Mouse (Mus musculus) hematopoietic stem cell, adult 5-6 weeks (primary cell): ENCODE results near the gene Polr2j. TPM values are rescaled to one million over a fixed set of nuclear protein-coding genes. Genes with fewer than 3 reads are reported as not detected.
"Not testable (repeated sequence)": the region's sequence is repeated elsewhere in the genome, so short reads cannot be mapped to it uniquely, and the experiment has no call there.

ENCODE experiments used
- ATAC-seq, 2 experiments: fragments of 125-278 bp in 1 of 2; replicated peaks in 1 of 2; 2 replicates each; pipeline ENCODE4 v1.8.0; 2016 to 2017; ENCODE audit warnings: inconsistent platforms in 2 of 2, mild to moderate bottlenecking in 2 of 2, moderate number of reproducible peaks in 2 of 2, low read depth in 1 of 2, moderate TSS enrichment in 1 of 2; ENCODE audit not compliant: low FRiP score in 2 of 2, poor library complexity in 2 of 2, severe bottlenecking in 2 of 2, insufficient read depth in 1 of 2, low TSS enrichment in 1 of 2
- total RNA-seq: library from RNA; stranded (forward); fragments of 172-1452, 232-1000 nt; gene quantifications from 2 replicates; pipeline ENCODE4 v1.2.3, GENCODE M21; 2017

Polr2j gene
- total RNA-seq, 1 experiment from 2014 or later, result 73.1 TPM

- no peak for ATAC-seq
Measured at GRCm38 (mm10) chr5:136095089-136095488, 21.3 kb upstream of the Polr2j start.

DNA sequence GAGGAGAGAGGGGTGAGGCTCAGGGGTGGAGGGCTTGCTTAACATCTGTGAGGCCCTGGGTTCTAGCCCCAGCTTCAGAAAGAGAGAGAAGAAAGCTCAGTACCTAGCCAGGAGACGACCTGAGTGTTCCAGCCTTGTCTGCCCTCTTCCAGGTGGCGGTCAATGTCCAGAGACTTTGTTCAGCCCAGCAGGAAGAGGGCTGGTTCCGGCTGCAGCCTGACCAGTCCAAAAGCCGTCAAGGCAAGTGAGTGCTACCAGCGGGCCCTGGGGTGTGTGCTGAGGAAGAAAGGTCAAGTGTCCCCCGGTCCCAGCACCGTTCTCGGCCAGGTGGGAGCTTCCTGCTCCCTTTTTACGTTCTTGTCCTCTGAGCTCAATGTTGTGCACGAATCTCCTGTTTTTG is 17.9 kb upstream of the Polr2j start:
- no peak for ATAC-seq

GRCm38 (mm10) chr5:136102099-136102820 is 14.2 kb upstream of the Polr2j start:
- peak; percentile 94 to 97 for ATAC-seq

GRCm38 (mm10) chr5:136104511-136104910 is 11.9 kb upstream of the Polr2j start:
- ATAC-seq, result no peak

DNA sequence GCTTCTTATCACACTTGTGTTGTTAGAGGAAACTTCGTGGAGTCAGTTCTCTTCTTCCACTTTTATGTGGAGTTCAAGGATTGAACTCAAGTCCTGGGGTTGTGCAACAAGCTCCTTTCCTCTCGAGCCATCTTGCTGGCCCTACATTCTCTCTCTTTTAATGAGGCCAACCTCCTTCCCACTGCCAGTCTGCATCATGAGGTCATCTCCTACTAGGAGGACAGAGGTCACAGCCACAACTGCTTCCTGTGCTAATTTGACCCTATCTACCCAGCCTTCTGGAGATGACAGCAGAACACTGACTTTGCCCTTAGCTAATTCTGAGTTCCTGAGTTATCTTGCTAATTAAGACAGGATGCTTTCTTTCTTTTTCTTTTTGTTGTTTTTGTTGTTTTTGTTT is 7.9 kb upstream of the Polr2j start:
- no peak for ATAC-seq

DNA sequence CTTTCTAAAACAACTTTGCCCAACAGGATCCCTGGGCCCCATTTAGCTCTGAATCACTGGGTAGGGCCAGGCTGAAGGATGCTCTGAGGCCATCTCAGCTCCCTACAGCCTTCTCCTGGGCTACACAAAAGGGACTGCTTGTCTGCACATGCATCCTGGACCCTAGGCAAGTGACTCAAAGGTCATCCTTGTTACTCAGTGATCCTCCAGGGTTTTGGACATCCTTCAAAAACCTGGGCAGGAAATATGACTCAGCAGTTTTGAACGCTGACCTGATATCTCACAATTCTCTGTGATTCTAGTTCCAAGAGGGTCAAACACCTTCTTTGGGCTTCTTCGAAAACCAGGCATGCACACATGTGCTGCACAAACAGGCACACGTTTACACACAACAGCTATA is 7.4 kb upstream of the Polr2j start:
- ATAC-seq, result no peak

- not testable (repeated sequence) for ATAC-seq
Measured at GRCm38 (mm10) chr5:136113546-136113945, 2.9 kb upstream of the Polr2j start.

DNA sequence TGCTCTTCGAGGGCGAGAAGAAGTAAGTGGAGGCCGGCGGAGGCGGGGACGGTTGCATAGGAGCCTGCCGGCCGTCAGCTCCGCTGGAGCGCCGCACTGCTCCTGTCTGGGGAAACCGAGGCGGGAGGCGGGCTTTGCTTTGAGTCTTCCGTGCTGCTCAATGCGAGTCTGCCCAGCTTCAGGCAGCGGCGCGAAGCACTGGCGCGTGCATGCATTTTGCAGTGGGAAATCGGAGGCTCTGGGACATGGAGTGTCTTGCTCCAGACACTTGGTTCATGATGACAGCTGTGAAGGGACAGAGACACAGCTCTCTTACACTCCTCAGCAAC is 317 bp downstream of the Polr2j start:
- no peak for ATAC-seq

- ATAC-seq, result no peak
Measured at GRCm38 (mm10) chr5:136122165-136122564, 5.7 kb downstream of the Polr2j start.

DNA sequence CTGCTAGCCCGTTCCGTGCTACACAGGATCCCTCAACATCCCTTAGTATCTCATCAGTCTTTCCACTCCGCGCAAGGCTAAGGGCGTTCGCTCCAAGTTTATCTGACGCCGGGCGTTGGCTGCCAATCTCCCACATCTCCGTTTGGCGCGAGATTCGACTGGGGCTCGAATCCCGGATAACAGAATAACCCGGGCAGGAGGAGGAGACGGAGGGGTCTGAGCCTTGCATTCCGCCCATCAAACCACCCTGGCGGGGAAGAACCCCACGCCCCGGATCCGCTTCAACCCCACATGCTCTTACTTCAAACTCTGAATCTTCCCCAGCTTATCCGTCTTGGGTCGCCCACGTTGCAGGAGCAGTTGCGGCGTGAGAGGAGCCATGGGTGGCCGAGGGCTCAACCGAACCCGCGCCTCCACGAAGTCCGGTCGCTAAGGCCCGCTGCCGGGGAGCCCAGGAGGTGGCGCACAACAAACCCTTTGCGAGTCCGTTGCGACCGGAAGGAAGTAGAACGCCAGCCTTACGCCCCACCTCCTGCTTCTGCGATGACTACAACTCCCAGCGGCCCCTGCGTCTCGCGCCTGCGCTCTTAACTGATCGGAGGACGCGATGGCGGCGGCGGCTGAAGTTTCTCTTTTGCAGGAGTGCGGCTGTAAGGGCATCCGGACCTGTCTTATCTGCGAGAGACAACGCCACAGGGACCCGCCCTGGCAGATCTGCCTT is 19.3 kb downstream of the Polr2j start, which contains the start of the genes Lrwd1 and Alkbh4:
Gene Lrwd1 (minus strand): TSS at position 504 of the 721 bp plus-strand sequence.
Gene Alkbh4 (plus strand): TSS at position 576 of the 721 bp plus-strand sequence.
- peak; percentile 87 to 92 for ATAC-seq

GRCm38 (mm10) chr5:136136292-136136990 is 20.0 kb downstream of the Polr2j start:
- ATAC-seq, result peak in 1 of 2 experiments; percentile 3; a peak in 1 of 4 replicates

DNA sequence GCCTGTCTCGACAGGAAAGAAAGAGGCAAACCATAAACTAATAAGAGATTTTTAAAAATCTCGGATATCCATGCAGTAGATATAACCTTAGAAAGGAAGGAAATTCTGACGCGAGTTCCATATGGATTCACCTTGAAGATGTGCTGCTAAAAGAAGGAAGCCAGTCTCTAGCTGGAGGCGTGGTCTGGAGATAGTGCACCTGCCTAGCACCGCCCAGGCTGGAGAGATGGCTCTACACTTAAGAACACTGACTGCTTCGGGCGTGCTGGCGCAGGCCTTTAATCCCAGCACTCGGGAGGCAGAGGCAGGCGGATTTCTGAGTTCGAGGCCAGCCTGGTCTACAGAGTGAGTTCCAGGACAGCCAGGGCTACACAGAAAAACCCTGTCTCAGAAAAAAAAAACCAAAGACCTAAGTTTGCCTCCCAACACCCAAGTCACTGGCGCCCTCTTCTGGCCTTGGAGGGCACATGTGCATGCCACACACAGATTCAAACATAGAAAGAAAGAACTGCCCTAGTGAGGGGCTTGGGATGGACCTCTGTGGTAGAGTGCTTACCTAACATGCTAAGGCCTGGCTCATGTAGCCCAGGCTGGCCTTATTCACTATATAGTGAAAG is 21.3 kb downstream of the Polr2j start:
- no peak for ATAC-seq

DNA sequence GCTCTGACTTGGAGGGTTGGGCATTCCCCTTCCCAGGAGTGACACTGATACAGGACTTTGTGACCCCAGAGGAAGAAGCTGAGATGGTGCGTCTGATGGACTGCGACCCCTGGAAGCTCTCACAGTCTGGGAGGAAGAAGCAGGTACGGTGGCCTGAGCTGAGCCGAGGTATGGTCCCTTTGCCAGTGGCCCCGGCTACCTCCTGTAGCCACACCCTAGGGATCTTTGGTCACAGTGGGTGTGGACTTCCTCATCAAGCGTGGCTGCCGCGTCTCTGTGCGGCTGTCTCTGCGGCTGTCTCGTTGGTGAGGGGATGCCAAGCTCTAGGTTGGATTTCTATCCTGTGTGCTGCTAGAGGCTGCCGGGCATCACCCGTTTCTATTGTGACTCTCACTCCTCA is 23.0 kb downstream of the Polr2j start:
- 0 out of 4 replicates have a peak, but pooled peaks of 1 of the 2 experiments have one; percentile 17 for ATAC-seq

- ATAC-seq, result peak; percentile 25 to 39; a peak in 1 of 4 replicates
Measured at GRCm38 (mm10) chr5:136140057-136140482, 23.6 kb downstream of the Polr2j start.

DNA sequence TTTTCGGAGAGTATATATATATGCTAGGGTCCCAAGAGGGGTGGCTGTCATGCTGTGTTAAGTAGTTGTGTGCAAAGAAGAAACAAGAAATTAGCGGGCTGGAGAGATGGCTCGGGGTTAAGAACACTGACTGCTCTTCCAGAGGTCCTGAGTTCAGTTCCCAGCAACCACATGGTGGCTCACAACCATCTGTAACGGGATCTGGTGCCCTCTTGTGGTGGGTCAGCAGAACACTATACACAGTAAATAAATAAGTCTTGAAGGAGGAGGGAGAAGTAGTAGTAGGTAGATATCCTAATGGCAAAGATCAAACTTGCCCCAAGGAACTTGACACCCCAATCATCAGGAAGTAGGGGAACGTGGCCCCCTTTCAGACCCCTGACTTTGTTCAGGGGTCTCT is 26.3 kb downstream of the Polr2j start:
- ATAC-seq, result no peak

- ATAC-seq, result no peak
Measured at GRCm38 (mm10) chr5:136143161-136143755, 26.8 kb downstream of the Polr2j start.
